Mouse (Mus musculus) colon, adult 2 months (tissue): Measurements from ENCODE around the gene Olfr175-ps1. TPM values are rescaled to one million over a fixed set of nuclear protein-coding genes. Genes with fewer than 3 reads are reported as not detected.

ENCODE experiments used
- polyA plus RNA-seq: library from polyadenylated mRNA; depleted of rRNA; stranded (reverse); fragments of >200 nt; gene quantifications from 2 replicates; pipeline ENCODE4 v1.2.3, GENCODE M21; 2012; rRNA removed

Gene Olfr175-ps1
- not detected in 2 replicates for polyA plus RNA-seq

GRCm38 (mm10) chr16:58826732-58827319, at the start of gene Olfr175-ps1:
Olfr175-ps1 (minus strand) TSS chr16:58826782.

DNA sequence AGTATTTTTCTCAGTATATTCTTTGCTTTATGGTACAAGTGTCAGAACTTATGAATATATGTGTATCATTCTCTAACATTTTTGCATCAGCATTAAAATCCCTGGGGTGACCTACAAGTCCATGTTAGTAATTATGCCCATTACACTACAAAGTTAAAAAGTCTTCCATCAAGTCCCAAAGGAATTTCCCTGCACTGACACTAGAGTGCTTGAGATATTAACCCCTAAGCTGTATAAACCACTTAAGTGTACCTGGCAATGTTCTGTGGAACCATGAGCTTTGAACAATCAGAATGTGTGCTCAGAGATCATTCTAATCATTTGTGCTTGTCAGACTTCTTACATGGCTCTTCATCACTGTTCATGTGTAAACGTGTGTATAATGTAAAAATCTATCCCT, 48.1 kb upstream of the Olfr175-ps1 start, which contains the start of gene Olfr177:
Gene Olfr177, minus strand, starts transcription at position 101 of the 400 bp plus-strand sequence.

GRCm38 (mm10) chr16:58800168-58800567, 26.4 kb downstream of the Olfr175-ps1 start, which contains the start of gene Olfr173:
Olfr173 (minus strand) TSS chr16:58800268.

Other genes starting within 250 kb of the Olfr175-ps1 start
- gene Gm813, start 209.8 kb downstream of the Olfr175-ps1 start, polyA plus RNA-seq: not detected in 2 replicates
- gene E330017A01Rik, start 188.0 kb downstream of the Olfr175-ps1 start, polyA plus RNA-seq: not detected in 2 replicates
- gene Cpox, start 156.5 kb downstream of the Olfr175-ps1 start, polyA plus RNA-seq: 14.6 and 15.9 TPM in 2 replicates
- 0.25 and 0.70 TPM in 2 replicates for gene Gpr15, start 107.7 kb downstream of the Olfr175-ps1 start, polyA plus RNA-seq
- 52.8 and 69.2 TPM in 2 replicates for gene Cldnd1, start 98.9 kb downstream of the Olfr175-ps1 start, polyA plus RNA-seq
- not detected in 2 replicates for gene Olfr172, start 63.6 kb downstream of the Olfr175-ps1 start, polyA plus RNA-seq
- not detected in 2 replicates for gene Olfr173, start 26.5 kb downstream of the Olfr175-ps1 start, polyA plus RNA-seq
- gene Olfr177, start 48.0 kb upstream of the Olfr175-ps1 start, polyA plus RNA-seq: not detected in 2 replicates
- gene Olfr178, start 65.3 kb upstream of the Olfr175-ps1 start, polyA plus RNA-seq: not detected in 2 replicates
- gene Olfr181, start 102.0 kb upstream of the Olfr175-ps1 start, polyA plus RNA-seq: not detected in 2 replicates
- not detected in 2 replicates for gene Olfr180, start 102.6 kb upstream of the Olfr175-ps1 start, polyA plus RNA-seq
- gene Olfr183, start 168.6 kb upstream of the Olfr175-ps1 start, polyA plus RNA-seq: not detected in 2 replicates
- gene Olfr186, start 203.5 kb upstream of the Olfr175-ps1 start, polyA plus RNA-seq: not detected in 2 replicates
- gene Olfr187, start 213.0 kb upstream of the Olfr175-ps1 start, polyA plus RNA-seq: not detected in 2 replicates